Mouse (Mus musculus) c-Kit-negative CD71-positive TER-119-positive erythroid progenitor cells, embryonic 14.5 days (primary cell): ENCODE measurements around the gene Nudt2.

Experiments used
- DNase-seq: peaks from one replicate; pipeline ENCODE4 v3.0.0-alpha.2; 2013; ENCODE audit warnings: low read depth, low spot score

Nudt2 gene

DNA sequence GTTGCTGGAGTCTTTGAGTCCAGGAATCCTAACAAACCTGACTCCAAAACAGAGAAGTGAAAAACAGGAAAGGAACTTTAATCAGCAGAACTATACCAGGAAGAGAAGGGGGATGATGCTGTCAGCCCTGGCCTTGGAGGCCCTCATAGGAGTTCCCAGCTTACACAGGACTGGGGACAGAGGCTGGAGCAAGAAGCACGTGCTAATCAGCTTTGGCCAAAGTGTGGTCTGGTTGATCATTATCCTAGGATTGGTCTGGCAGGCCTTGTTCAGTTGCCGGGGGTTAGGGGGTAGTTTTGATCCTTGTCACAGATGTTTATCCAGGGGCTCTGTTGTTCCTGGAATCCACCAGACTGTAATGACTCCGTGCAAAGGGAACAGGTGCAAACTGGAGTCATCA, 29.4 kb downstream of the Nudt2 start:
- no peak for DNase-seq

DNA sequence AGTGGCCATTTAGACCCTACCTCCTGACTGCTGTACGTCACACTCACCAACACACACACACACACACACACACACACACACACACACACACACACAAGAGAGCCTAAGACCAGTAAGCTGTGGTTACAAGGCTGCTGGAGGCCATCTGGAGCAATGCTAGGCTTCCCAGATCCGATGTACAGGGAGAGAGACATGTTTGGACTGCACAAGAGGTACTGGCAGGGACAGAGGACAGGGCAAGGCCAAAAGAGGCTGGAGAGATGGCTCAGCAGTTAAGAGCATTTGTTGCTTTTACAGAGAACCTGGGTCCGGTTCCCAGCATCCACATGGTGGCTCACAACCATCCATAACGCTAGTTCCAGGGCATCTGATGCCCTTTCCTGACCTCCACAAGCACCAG, 30.1 kb downstream of the Nudt2 start:
- no peak for DNase-seq

DNA sequence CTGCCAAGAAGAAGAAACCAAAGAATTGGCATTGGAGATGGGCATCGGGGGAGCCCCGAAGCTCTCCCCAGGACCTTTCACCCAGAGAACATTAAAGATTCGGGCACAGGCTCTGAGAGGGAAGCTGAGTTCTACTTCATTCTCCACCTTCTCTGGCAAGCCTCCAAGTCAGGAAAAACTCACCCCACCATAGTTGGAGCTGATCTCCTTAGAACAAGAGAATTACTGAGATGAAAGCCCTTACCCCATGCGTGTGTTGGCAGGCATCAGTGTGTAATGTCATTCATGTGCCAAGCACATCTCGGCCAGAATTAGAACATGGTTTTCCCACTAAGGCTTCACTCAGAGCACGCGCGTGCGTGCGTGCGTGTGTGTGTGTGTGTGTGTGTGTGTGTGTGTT, 30.9 kb downstream of the Nudt2 start:
- DNase-seq = no peak

DNA sequence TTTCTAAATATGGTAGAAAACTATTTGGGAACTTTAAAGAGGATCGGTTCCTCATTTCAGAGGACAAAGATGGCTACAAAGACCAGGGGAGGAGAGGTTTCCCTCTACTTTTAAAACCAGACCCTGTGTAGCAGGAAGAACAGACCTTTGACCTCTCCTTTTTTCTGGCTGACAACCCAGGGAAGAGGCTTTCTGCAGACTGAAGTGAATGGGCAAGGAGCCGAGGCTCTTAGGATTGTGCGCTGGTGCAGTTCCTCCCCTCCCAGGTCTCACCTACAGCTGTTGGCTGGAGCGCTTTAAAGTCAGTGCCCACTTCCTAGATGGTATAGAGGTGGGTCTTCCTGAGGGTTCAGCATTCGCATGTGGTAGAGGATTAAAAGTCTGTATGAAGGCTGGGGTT, 32.1 kb downstream of the Nudt2 start:
- no peak for DNase-seq

DNA sequence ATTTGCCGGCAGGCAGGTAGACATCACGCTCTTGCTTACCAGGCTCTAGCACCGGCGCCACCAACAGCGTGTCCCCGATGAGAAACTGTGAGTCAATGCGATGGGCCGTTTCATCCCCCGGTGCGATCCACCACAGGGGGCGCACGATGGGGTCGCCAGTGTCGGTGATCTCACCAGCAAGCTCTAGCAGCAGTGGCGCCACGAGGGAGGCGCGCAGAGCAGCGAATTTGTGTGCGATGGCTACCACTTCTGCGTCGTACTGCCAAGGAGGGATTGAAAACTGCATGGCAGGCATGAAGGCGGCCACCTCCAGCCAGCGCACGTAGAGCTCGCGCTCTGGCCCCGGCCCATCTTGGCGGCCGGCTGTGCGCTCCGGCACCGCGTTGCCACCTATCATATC, 32.6 kb downstream of the Nudt2 start:
- DNase-seq = no peak

DNA sequence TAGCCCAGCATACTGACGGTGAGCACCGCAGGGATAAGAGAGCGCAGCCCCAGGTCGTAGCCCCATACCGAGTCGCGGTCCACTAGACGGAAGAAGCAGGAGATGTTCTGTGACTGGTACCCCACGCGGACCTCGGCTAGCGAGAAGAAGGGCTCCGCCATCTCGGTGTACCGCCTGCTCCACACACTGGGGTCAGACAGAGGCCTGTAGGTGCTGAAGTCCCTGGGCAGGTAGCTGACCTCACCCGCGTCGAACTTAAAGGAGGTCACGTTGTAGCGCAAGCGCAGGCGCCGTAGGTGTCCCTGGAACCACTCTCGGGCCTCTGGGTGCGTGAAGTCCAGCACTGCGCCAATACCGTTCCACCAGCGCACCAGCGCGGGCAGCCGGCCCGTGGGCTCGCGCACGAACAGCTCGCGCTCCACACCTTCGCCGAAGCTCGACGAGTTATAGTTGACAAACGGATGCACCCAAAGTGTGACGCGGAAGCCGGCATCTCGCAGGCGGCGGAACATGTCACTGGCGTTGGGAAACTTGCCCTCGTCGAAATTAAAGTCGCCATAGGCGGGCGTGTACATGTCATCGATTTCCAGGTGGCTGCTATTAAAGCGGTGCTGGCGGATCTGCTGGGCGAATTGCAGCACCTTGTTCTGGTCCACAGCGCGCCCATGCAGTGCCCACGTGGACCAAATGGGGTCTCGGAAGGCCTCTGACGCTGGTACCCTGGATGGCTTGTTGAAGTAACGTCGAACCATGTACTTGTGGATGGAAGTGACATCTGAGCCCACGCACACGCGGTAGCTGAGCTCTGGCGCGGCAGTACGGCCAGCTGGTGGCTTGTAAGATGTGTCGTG, 33.3 kb downstream of the Nudt2 start:
- DNase-seq = no peak

DNA sequence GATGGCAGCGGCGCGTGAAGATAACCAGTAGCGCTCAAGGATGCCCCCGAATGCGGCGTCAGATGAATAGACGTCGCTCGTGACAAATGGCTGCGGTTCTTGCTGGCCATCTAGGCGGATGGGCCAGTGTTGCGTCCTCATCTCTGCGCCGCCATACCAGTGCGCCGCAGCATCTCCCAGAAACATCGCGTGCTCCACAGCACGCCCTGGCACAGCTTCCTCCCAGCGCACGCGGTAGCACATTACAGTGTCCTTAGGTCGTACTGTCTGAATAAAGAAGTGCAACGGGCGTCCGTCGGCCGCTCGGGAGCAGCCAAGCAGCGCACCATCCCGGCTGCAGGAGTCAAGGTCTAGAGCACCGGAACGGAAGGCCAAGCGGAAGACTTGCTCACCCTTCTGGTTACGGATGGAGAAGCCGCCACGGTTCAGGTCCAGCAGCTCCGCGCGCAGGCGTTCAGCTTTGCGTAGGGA, 34.0 kb downstream of the Nudt2 start:
- DNase-seq = no peak

DNA sequence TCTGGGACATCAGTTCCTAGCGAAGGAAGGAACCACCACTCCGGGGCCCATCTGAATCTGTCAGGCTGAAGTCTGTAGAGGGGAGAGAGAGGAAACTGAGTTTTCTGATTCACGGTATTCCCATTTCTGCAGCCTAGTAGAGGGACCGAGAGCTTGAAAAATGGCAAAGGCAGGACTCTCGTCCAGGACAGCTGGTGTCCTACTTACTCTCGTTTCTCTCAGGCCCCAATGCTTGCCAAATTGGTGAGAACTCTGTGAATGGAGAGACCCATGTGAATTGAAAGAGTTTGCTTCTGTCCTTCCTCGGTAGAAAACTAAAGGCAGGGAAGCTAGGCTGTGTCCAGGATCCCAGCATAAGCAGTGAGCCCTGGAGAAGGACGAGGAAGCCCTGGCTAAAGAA, 34.7 kb downstream of the Nudt2 start:
- no peak for DNase-seq

DNA sequence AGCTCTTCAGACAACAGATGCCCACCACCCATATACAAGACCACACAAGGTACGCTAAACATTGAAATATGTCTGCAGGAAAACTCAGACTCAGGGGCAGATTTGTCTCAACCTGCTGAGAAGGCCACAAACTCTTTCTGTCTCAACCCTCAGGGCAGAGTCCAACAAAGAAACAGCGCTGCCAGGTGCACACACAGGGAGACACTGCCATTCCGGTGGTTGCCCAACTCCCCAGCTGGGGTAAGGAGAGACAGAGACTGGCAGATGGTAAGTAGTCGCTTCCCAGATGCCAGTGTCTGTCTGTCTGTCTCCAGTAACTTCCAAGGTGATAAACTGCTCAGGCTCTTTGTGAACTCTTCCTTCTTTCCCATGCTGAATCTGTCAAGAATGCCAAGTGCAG, 35.8 kb downstream of the Nudt2 start:
- no peak for DNase-seq

DNA sequence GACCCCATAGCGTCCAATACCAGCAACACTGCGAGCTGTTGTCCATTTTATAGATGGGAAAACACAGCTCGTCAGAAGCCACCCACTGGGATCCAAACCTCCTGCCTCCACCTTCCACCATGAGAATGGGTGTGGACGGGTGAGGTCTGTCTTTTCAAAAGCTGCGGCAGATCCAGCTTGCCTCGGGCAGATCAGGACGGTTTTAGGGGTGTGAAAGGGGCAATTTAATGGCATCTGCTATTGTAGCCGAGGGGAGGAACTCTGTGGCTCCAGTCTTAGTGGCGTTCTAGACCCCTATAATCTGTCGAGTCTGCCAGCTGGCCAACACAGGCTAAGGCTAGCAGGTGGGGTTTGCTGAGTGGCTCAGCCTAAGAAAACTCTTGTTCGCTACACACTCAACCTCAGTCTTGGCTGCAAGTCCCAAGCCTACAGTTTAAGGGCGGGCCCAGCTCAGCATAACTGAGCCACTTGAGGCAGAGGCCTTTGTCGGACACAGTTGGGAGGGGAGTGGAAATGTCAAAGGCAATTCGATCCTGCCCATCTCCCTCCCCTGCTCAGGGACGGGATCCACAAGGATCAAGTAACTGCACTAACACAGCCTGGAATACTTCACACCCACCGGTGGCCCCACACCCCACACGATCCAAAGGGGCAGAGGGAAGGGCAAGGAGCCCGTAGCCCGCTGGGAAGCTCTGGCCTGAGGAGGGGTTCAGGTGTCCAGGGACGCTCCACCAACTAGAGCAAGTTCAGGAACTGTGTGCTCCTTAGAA, 37.4 kb downstream of the Nudt2 start:
- no peak for DNase-seq

DNA sequence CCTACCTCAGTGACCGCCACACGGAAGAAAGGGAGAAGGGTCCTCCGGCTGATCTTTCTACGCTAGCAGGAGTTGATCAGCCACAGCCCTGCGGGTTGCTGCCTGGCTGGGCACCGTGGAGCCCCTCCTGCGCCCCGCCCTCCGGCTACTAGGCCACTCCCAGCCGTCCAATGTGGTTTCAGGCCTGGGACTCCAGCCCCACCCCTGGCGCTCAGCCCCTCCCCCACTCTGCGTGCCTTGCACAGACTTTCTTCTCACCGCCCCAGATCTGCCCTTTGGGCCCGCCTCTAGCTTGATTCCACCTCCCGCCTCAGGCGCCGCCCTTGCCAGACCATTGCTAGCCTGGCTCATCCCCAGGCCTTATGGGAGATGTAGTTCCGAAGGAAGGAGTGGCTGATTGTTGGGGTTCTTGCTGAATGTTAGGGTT, 38.0 kb downstream of the Nudt2 start, which contains the start of gene AI464131:
Gene AI464131 (minus strand): TSS at position 91 of the 427 bp plus-strand sequence.
- peak; percentile 57 for DNase-seq

DNA sequence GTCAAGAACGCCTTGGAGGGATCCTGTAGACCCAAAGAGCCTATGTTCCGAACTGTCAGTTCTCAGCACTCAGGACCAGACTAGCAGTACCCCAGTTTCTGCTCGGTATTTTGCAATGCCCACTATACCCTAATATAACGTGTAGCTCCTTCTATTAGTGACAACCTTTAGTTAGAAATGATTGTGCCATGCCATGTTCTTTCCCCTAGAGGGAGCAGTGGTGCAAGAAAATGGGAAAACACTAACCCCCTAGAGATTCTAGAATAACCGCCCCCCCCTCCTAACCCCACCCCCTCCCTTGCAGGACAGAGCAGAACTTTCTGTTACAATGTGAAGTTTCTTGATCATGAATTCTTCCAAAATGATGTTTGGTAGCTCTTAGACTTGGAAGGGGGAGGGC, 39.4 kb downstream of the Nudt2 start:
- no peak for DNase-seq

DNA sequence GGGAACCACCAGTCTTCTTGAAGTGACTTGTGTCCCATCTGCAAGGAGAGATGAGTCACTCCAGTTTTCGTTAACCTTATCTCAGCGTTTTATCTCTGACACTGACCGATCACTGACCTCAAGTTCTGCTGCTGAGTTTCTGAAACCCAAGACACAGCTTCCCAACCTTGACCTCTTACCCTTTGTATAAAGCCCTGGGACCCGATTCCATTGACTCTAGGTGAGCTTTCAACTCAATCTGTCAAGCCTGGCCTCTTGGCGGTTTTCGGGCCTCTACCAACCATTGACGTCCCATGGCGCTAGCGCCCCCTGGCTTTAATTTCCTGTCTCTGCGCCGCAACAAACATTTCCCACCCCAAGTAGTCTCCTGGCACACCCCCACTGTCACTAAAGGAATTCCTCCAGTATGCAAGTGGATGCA, 40.2 kb downstream of the Nudt2 start:
- no peak for DNase-seq

DNA sequence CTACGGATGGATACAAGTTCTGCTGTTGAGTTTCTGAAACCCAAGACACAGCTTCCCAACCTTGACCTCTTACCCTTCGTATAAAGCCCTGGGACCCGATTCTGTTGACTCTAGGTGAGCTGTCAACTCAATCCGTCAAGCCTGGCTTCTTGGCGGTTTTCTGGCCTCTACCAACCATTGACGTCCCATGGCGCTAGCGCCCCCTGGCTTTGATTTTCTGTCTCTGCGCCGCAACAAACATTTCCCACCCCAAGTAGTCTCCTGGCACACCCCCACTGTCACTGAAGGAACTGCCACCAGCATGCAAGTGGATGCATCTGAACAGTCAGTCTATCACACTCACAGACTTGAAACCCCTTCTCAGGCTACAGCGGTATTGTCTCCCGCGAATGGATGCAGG, 41.2 kb downstream of the Nudt2 start:
- peak; percentile 19 for DNase-seq

DNA sequence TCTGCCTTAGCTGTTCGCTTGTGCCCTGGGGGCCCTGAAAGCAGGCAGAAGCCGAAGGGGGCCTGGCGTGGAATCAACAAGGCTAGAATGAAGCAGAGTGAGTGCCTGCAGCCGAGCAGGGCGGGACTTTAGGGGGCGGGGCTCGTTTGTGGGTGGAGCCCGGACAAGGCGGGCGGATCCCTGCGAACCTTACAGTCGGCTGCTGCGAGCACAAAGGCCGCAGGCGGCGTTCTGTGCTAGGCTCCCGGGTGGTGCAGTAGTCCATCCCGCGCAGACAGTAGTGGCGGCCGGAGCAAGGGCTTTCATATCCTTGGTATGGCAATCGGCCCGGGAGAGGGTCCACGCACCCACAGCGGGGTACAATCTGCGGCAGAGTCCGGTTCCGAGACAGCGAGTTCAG, 42.0 kb downstream of the Nudt2 start:
- peak; percentile 30 for DNase-seq

DNA sequence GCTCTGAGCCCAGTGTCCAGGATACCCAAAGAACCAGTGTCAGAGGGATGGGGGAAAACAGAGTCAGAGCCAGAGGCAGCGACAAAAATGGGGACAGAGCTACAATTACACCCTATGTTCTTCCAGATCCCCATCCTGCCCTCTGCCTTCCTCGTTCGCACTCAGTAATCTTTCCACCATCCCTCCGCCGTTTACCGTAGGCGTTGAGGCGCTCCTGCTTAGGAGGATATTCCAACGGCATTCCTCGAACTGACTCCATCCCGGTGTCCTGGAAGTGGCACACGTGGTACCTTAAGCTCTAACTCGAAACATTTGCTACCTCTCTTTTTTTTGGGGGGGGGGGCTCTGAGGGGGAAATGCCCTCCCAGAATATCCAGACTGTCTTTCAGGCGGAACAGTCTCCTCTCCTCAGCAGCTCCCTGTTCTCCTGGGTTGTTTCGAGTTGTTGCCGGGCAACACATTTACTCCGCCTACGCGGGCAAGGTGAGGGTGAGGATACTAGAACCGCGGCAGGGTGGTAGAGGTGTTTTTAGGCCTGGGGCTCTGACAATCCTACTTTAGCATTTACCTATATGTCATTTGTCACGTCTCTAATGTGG, 42.5 kb downstream of the Nudt2 start:
- DNase-seq = no peak

DNA sequence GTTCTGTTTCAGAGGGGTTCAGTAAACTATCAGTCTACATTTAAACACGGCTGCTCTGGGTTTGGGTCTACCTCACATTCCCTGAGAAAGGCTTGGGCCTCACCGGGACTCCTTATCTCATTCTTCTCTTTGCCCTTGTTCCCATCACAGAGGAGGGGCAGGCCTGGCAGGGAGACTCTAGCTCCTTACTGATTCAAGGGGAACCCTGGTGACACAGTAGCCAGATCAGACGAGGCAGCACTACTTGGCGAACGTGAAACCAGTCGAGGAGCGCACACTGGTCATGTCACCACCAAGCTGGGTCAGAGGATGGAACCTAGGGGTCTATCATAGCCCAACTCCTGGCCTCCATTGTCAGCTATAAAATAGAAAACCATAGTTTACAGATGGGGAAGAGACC, 43.0 kb downstream of the Nudt2 start:
- no peak for DNase-seq

DNA sequence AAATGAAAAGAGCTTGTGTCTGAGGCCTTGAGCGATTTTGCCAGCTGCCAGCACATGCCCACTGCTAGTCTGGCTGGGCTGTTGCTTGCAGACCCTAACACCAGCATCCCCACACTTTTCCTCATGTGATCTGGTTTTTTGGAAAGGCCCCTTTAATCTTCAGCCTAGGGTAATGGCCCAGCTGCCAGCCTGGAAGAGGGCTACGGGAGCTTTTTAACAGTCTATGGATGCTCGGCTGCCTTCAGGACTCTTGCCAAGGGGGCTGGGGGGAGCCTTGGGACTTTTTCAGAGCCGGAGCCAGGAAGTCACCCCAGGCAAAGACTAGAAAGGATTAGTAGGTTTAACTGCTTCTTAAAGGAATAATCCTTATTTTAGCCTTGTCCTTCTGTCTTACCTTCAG, 48.4 kb downstream of the Nudt2 start:
- DNase-seq = no peak

DNA sequence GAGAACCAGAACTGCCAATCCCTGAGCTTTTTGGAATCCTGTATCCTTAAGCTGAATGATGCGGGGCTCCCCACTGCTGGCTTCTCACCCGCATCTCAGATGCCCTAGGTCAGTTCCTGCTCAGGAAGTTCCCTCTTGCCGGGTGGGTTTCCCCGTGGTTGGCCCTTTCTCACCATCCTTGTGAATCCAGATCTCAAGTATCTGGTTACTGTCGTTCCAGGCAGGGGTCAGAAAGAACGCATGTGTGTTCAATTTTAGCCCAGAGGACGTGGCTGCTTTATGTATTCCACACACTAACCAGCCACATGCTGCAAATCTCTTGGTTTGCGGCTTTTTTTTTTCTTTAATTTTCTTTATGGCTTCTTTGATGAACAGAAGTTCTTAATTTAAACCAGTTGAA, 48.8 kb downstream of the Nudt2 start:
- no peak for DNase-seq

DNA sequence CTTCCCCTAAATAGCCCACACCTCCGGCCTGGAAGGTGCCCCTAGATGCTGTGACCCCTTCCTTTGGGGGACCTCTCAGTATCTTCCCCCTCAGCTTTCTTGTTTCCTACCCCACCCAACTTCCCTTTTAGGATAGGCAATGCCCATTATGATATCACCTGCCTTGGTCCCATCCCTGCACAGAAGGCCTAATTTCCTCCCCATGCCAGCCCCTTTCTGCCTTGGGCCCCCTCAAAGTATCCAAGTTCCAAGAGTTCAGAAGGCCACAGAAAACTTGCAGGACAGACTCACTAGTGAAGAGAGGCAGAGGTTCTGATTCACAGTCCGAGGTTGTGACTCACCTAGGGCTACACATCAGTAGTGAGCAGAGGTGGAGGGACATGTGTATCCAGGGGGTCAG, 52.3 kb downstream of the Nudt2 start, which contains the start of gene 1110017D15Rik:
Gene 1110017D15Rik (minus strand): TSS at position 101 of the 400 bp plus-strand sequence.
- DNase-seq = no peak

DNA sequence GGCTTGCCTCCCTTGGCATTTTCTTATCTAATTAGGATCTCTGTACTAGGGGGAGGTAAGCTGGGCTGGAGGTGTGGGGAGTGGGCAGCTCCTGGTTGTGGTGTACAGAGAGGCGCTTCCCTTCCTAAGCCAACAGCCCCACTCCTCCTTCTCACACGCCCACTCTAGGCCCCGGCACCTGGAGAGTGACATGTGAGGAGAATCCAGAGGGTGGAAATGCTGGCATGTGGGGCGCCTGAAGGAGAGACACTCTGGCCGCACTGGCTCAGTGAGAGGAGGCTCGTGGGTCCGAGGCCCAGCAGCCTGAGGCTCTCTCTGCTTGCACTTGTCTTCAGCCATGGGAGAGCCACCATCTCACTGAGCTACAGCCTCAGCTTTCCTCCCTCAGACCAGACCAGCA, 53.4 kb downstream of the Nudt2 start:
- no peak for DNase-seq

DNA sequence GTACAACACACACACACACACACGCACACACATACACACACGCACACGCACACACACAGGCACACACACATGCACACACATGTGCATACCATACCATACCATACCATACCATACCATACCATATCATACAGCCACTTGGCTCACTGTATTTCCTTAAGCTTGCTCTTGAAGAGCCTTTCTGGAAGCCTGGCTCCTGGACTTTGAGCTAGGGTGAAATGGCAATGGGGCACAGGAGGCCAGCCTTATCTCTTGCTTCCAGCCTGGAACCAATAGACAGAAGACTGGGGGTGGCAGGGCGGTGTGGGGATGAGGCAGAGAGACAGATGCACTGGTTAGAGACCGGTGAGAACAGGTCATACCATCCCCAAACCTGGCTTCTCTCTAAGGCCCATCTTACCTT, 54.2 kb downstream of the Nudt2 start:
- no peak for DNase-seq
